Mouse (Mus musculus) right cerebral cortex, adult 2 months (tissue): Measurements from ENCODE around the gene Shisa8.

Source experiments
- DNase-seq, 2 experiments: peaks; one replicate each; pipeline ENCODE4 v3.0.0; 2021 to 2022; ENCODE audit warnings: low spot score in 2 of 2

Shisa8 gene

DNA sequence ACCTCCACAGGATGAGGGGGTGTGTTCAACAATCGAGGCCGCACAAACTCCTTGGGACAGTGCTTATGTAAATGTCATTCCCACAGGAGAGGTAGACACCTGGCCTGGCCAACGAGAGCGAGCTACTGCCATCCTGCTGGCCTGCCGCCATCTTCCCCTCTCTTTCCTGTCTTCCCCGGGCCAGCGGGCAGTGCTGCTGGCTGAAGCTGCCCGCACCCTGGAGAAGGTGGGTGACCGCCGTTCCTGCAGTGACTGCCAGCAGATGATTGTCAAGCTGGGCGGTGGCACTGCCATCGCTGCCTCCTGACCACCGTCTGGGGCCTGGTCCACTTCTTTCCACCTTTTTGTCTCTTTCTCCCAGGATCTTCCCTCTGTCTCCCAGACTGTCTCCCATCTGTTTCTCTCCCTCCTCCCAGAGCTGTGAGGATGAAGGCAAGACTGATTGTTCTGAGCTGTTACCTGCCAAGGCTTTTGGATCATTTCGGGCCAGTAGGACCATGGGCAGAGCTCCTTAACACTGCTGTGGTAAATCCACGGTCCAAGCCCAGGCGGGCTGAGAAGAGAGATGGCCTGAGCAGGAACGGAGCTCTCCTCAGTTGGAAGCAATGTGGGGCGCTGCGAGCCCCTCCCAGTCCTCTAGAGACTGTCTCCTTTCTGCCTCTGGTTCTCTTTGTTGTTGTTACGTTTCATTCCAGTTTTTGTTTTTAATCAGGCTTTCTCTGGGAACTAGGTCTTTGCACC lies 8.8 kb downstream of the Shisa8 start:
- DNase-seq: no peak

DNA sequence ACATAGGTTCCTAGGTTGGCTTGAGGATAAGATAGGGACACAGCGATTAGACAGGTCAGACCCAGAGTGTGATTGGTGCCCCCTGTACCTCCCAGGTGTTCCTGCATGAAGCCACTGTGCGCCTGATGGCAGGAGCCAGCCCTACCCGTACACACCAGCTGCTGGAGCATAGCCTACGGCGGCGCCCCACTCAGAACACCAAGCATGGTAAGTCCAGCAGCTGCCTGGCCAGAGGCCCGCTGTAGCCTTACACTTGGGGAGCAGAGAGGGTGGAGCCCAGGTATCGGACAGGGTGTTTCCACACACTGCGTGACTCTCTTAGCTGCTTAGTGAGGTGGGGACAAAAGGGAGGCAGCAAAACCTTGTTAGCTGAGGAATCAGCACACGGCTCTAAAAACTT lies 9.5 kb downstream of the Shisa8 start:
- no peak for DNase-seq

DNA sequence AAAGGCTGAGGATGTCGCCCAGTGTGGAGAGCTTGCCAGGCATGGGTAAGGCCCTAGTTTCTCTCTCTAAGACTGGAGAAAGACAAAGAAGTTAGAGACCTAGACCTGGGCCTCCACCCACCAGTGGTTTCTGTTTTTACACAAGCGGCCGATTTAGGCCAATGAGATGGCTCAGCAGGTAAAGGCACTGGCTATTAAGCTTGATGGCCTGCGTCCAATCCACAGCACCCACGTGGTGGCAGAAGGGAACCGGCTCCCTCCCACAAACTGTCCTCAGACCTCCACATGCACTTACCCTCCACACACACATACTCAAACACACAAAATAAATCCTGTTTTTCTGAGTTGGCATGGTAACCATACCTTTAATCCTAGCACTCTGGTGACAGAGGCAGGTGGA lies 10.5 kb downstream of the Shisa8 start:
- DNase-seq: no peak

DNA sequence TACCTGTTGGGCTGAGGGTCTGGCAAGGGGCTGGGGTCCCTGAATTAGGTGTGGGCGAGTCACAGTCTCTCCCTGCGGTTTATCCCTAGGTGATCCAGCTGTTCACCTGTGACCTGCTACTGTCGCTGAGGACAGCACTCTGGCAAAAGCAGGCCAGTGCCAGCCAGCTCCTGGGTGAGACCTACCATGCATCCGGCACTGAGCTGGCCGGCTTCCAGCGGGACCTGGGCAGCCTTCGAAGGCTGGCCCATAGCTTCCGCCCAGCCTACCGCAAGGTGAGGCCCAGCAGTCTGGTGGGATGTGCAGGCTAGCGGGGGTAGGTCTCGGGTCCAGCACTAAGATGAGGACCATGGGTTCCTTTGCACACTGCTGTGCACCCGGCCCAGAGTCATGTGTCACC lies 13.1 kb downstream of the Shisa8 start:
- no peak for DNase-seq

- DNase-seq: no peak
Observed at GRCm38 (mm10) chr15:82198342-82198741, 14.3 kb downstream of the Shisa8 start.

DNA sequence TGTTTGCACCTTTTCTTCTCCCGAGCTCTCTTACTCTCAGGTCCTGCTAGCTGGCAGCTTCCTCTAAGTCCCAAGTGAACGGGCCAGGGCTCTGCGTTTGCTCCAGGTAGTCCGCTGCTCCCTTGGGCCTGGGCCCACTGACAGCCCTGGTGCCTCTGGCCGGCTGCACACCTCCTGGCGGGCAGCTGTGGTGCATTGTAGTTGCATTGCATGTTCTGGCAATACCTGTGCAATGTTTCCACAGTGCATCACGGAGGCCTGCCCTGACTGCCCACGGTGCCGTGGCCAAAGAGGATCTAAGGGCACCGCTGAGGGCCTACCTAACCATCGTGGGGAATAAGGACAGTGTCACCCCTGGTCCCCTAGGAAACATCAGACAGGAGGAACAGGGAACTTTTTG lies 14.7 kb downstream of the Shisa8 start:
- no peak for DNase-seq

- no peak for DNase-seq
Observed at GRCm38 (mm10) chr15:82197246-82197750, 15.3 kb downstream of the Shisa8 start.

GRCm38 (mm10) chr15:82196300-82196699 lies 16.3 kb downstream of the Shisa8 start:
- no peak for DNase-seq

GRCm38 (mm10) chr15:82192617-82193016 lies 20.0 kb downstream of the Shisa8 start:
- no peak for DNase-seq

- DNase-seq: peak in 1 of 2 experiments; percentile 36
Observed at GRCm38 (mm10) chr15:82188481-82189240, 24.0 kb downstream of the Shisa8 start.

DNA sequence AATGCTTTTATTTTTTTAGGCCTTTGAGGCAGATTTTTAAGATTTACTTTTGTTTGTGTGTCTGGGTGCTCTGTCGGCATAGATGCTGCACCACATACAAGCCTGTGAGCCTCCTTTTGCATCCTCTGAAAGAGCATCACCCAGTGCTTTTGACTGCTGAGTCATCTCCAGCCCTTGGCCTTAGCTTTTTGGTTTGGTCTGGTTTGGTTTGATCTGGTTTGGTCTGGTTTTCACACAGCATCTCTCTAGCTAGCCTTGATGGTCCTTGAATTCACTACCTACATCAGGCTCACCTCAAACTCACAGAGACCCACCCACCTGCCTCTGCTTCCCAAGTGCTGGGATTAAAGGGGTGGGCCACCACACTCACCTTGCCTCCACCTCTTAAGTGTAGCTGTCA lies 24.7 kb downstream of the Shisa8 start:
- no peak for DNase-seq

GRCm38 (mm10) chr15:82187401-82187800 lies 25.2 kb downstream of the Shisa8 start:
- no peak for DNase-seq

GRCm38 (mm10) chr15:82186931-82187330 lies 25.7 kb downstream of the Shisa8 start:
- no peak for DNase-seq

- no peak for DNase-seq
Observed at GRCm38 (mm10) chr15:82186131-82186530, 26.5 kb downstream of the Shisa8 start.

- no peak for DNase-seq
Observed at GRCm38 (mm10) chr15:82185062-82185783, 27.4 kb downstream of the Shisa8 start.

DNA sequence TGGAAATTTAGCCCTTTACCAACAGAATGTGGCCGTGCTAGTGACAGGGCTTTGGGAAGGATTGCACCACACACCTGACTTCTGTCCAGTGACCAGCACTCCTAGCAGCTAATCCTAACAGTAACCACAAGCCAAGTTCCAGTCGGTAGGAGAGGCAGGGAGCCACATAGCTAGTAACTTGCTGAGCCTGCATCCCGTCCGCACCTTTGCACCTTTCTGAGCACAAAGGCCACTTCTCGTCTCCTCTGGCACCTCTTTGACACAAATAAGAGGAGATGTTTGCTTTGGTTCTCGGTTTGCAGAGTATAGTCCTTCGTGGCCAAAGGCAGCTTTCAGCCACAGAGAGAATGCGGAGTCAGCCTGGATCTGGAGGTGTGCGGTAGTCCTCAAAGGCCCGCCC lies 28.0 kb downstream of the Shisa8 start:
- DNase-seq: no peak

GRCm38 (mm10) chr15:82184183-82184582 lies 28.4 kb downstream of the Shisa8 start:
- DNase-seq: no peak

- no peak for DNase-seq
Observed at GRCm38 (mm10) chr15:82183596-82183995, 29.0 kb downstream of the Shisa8 start.

- no peak for DNase-seq
Observed at GRCm38 (mm10) chr15:82182311-82182710, 30.3 kb downstream of the Shisa8 start.

DNA sequence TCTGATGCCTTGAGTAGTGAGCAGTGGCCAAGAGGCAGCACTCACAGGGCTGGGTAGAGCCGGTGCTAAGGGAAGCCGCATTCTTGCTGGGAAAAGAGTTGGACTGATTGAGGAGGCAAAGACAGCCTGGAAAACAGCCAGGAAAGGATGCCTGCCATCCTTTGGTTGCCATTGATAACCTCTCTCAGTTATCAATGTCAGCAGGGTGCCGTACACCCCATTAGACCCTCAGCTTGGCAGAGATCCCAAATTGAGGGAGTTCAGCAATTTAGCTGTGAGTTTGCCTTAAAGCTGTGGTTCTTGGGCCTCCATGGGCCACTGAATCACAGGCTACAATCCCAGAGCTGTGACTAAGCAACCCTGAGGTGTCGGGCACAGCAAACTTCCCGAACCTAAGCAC lies 31.5 kb downstream of the Shisa8 start:
- DNase-seq: no peak

DNA sequence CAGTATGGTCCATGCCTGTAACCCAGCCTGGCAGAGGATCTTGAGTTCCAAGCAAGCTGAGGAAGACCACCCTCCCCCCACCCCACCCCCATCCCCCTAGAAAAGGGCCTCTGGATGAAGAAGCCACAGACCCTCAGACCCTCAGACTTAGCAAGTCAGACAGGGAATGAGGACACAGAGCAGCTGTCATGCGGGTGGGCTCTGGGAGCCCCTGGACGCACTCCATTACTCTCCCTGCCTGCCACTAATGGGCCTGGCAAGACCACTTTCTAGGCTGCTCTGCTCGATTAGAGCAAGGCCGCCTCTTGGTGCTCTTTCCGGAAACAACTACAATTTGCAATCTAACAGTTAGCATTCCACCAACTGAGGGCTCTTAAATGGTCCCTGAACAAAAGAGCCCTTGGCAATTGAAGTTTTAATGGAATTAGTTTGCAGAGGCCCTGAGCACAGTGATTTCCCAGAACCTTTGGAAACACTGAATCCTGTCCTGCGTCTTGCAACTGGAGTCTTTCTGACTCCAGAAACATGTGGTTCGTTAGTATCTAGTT lies 34.8 kb downstream of the Shisa8 start:
- DNase-seq: no peak

- DNase-seq: no peak
Observed at GRCm38 (mm10) chr15:82175091-82175490, 37.5 kb downstream of the Shisa8 start.
